Mouse (Mus musculus) intestine, embryonic 14.5 days (tissue): ENCODE data around the gene Olfr1324. TPM values are rescaled to one million over a fixed set of nuclear protein-coding genes. Genes with fewer than 3 reads are reported as not detected.
"Not testable (repeated sequence)": the region's sequence is repeated elsewhere in the genome, so short reads cannot be mapped to it uniquely, and the experiment has no call there.

Source experiments
- ATAC-seq: fragments of 200-750 bp; cut with Nextera tagmentation; replicated peaks from 2 replicates; pipeline ENCODE4 v1.8.0; 2017; ENCODE audit warnings: low read depth, moderate number of reproducible peaks, moderate TSS enrichment, moderate library complexity; ENCODE audit not compliant: low FRiP score, low TSS enrichment
- DNase-seq: peaks from one replicate; pipeline ENCODE4 v3.0.0-alpha.2; 2018; ENCODE audit warnings: low spot score
- H3K27ac ChIP-seq: fragments of 300-500 bp; sonication (generic); 2 replicates; pipeline ENCODE4 v1.5.1; 2014; ENCODE audit warnings: low read depth, mild to moderate bottlenecking, control low read depth
- H3K27me3 ChIP-seq: fragments of 300-500 bp; sonication (generic); replicated peaks from 2 replicates; pipeline ENCODE4 v1.6.1; 2014; ENCODE audit warnings: low read length, control low read depth; ENCODE audit not compliant: control insufficient read depth, insufficient read depth
- H3K36me3 ChIP-seq: fragments of 300-500 bp; sonication (generic); 2 replicates; pipeline ENCODE4 v1.6.1; 2014; ENCODE audit warnings: low read length, control low read depth; ENCODE audit not compliant: control insufficient read depth, insufficient read depth
- H3K4me1 ChIP-seq: fragments of 300-500 bp; sonication (generic); replicated peaks from 2 replicates; pipeline ENCODE4 v1.6.1; 2014; ENCODE audit warnings: low read length, control low read depth, mixed read lengths; ENCODE audit not compliant: control insufficient read depth, insufficient read depth
- H3K4me2 ChIP-seq: fragments of 300-500 bp; sonication (generic); 2 replicates; pipeline ENCODE4 v1.6.1; 2014; ENCODE audit warnings: low read length
- H3K4me3 ChIP-seq: fragments of 300-500 bp; sonication (generic); 2 replicates; pipeline ENCODE4 v1.5.1; 2014; ENCODE audit warnings: low read depth, low read length, control low read depth, mixed read lengths
- H3K9ac ChIP-seq: fragments of 300-500 bp; sonication (generic); 2 replicates; pipeline ENCODE4 v1.6.1; 2014; ENCODE audit warnings: mild to moderate bottlenecking, low read length
- H3K9me3 ChIP-seq: fragments of 300-500 bp; sonication (generic); 2 replicates; pipeline ENCODE4 v1.6.1; 2016; ENCODE audit warnings: low read length, control low read depth; ENCODE audit not compliant: control insufficient read depth
- WGBS: fragments of 180-500 bp; shearing (Covaris S2); extraction: QIAGEN DNeasy Blood & Tissue Kit; methylation state at CpG from one replicate; pipeline ENCODE4 v1.1.7; 2014; 5-methylcytosine and 5-hydroxymethylcytosine counted together
- polyA plus RNA-seq: library from polyadenylated mRNA; unstranded; fragments of >200 nt; fragmentation: Nextera tagmentation; extraction: Ambion mirVana; gene quantifications from 2 replicates; pipeline ENCODE4 v1.2.1, GENCODE M21; 2014

Gene Olfr1324
- polyA plus RNA-seq, 1 experiment from 2014 or later = not detected

DNA sequence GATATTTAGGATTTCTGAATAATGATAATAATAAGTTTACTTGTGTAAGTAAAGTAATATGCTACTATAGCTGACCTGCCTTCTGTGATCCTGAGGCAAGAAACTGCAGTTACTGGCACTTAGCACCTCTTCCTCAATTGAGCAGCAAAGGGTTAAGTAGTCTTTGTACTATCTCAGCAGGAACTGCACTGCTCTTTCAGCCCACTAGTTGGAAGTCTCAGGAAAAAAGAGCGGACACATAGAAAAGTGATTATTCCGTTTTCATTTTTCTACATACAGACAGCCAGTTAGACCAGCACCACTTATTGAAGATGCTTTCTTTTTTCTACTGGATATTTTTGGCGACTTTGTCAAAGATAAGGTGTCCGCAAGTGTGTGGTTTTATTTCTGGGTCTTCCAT is 37.7 kb downstream of the Olfr1324 start:
- H3K27me3 ChIP-seq, H3K27ac ChIP-seq, H3K36me3 ChIP-seq, DNase-seq, H3K4me2 ChIP-seq, ATAC-seq, H3K4me1 ChIP-seq, H3K9me3 ChIP-seq, H3K9ac ChIP-seq, H3K4me3 ChIP-seq: not testable (repeated sequence)
- 81% methylated on average over 3 of the region's 4 CpGs for WGBS

DNA sequence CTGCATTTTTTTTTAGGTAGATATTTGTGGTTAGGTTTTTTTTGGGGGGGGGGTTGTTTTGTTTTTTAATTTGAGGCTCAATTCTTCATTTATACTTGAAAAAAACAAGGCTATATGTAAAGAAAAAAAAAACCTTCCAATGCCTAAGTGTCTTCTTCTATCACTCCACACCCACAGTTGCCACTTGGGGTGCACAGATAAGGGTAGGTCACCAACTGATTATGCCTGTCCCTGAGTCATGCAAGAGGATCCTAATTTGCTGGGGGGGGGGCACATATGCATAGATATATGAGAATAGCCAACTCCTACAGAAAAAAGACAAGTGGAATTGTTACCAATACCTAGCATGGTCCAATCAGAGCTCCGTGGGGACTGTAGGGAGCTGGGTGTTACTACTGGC is 53.3 kb downstream of the Olfr1324 start:
- peaks cover 9% of the 10 kb centered on the region; the same call in 1 of the 2 replicates for H3K9me3 ChIP-seq
- no peak overlapping the region for H3K9ac ChIP-seq
- H3K36me3 ChIP-seq = no peaks in the 10 kb centered on the region
- no peaks in the 10 kb centered on the region for H3K4me1 ChIP-seq
- WGBS = 92% methylated on average over 1 of the region's 1 CpGs
- H3K27me3 ChIP-seq = no peaks in the 10 kb centered on the region
- H3K4me3 ChIP-seq = no peak overlapping the region
- no peak overlapping the region for H3K4me2 ChIP-seq
- DNase-seq = no peak
- no peak overlapping the region for H3K27ac ChIP-seq
- ATAC-seq = no peak
